Mouse (Mus musculus) liver, adult 2 months (tissue): Measurements from ENCODE around the gene Trpm6. TPM values are rescaled to one million over a fixed set of nuclear protein-coding genes. Genes with fewer than 3 reads are reported as not detected.

Experiments used
- DNase-seq: peaks from one replicate; pipeline ENCODE4 v3.0.0-alpha.2; 2011; ENCODE audit warnings: low read depth, low spot score; ENCODE audit errors: extremely low read depth
- H3K27ac ChIP-seq: fragments of 200-500 bp; replicated peaks from 2 replicates; pipeline ENCODE4 v1.5.1; 2012; ENCODE audit warnings: low read depth, mild to moderate bottlenecking, control low read depth, inconsistent platforms, low read length; ENCODE audit not compliant: insufficient read depth
- H3K27me3 ChIP-seq: fragments of 200-500 bp; 2 replicates; pipeline ENCODE4 v1.6.1; 2012; ENCODE audit warnings: mild to moderate bottlenecking, moderate library complexity, low read length, inconsistent platforms; ENCODE audit not compliant: control insufficient read depth, insufficient read depth
- H3K36me3 ChIP-seq: fragments of 200-500 bp; 2 replicates; pipeline ENCODE4 v1.6.1; 2012; ENCODE audit warnings: low read length, inconsistent platforms; ENCODE audit not compliant: control insufficient read depth, insufficient read depth
- H3K4me1 ChIP-seq: fragments of 200-500 bp; 2 replicates; pipeline ENCODE4 v1.6.1; 2011; ENCODE audit warnings: low read length; ENCODE audit not compliant: control insufficient read depth, insufficient read depth
- H3K4me3 ChIP-seq: fragments of 200-500 bp; 2 replicates; pipeline ENCODE4 v1.5.1; 2011; ENCODE audit warnings: low read depth, mild to moderate bottlenecking, control low read depth, low read length, moderate library complexity; ENCODE audit not compliant: insufficient read depth
- H3K79me2 ChIP-seq: fragments of 200-500 bp; 2 replicates; pipeline ENCODE4 v1.6.1; 2012; ENCODE audit warnings: inconsistent platforms, mild to moderate bottlenecking, low read length, moderate library complexity; ENCODE audit not compliant: control insufficient read depth, insufficient read depth
- H3K9ac ChIP-seq: fragments of 200-500 bp; 2 replicates; pipeline ENCODE4 v1.6.1; 2012; ENCODE audit warnings: low read depth, mild to moderate bottlenecking, control low read depth, inconsistent platforms, low read length
- CTCF ChIP-seq: fragments of 200-500 bp; IDR thresholded peaks from 2 replicates; pipeline ENCODE4 v1.5.1; 2011; ENCODE audit warnings: low read depth, low read length, control low read depth
- POLR2A ChIP-seq: fragments of 200-500 bp; IDR thresholded peaks from 2 replicates; pipeline ENCODE4 v1.6.1; 2011; ENCODE audit warnings: low read length, control low read depth; ENCODE audit not compliant: insufficient read depth; ENCODE audit errors: extremely low read depth
- WGBS: fragments of 180-500 bp; shearing (Covaris S2); methylation state at CpG from one replicate; pipeline ENCODE4 v1.1.7; 2018; 5-methylcytosine and 5-hydroxymethylcytosine counted together
- polyA plus RNA-seq: library from polyadenylated mRNA; depleted of rRNA; stranded (reverse); fragments of >200 nt; gene quantifications from 2 replicates; pipeline ENCODE4 v1.2.3, GENCODE M21; 2012
- total RNA-seq: library from RNA; depleted of rRNA; stranded (reverse); fragments of >200 nt; gene quantifications from 2 replicates; pipeline ENCODE4 v1.2.3, GENCODE M21; 2014

Trpm6 gene
- total and polyA plus RNA-seq, 2 experiments: 0.09 to 0.83 TPM

DNA sequence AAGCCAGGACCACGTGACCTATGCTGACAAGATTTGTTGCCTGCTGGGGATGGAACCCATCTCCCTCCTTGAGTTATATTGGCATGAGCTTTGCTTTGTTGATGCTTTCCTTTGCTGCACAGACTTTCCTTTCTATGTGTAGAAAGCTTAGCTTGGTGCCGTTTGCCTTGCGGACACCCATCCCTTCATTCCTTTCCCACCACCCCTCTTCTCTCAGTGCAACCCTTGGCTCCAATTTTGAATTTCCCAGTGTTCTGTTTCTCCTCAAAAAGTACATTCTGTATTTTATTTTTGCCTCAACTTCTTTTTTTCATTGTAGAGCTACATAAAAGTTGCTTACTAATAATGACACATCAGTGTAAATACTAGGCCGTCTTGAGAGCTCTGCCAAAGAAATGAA is 96.6 kb downstream of the Trpm6 start:
- DNase-seq: no peak
- no peak overlapping the region for H3K27ac ChIP-seq
- H3K9ac ChIP-seq: no peak overlapping the region
- no peaks in the 10 kb centered on the region for H3K79me2 ChIP-seq
- H3K4me1 ChIP-seq: no peaks in the 10 kb centered on the region
- 91% methylated on average over 4 of the region's 4 CpGs for WGBS
- no peak for TF ChIP-seq POLR2A
- no peak for TF ChIP-seq CTCF
- no peaks in the 10 kb centered on the region for H3K36me3 ChIP-seq
- H3K27me3 ChIP-seq: no peaks in the 10 kb centered on the region
- H3K4me3 ChIP-seq: no peak overlapping the region

DNA sequence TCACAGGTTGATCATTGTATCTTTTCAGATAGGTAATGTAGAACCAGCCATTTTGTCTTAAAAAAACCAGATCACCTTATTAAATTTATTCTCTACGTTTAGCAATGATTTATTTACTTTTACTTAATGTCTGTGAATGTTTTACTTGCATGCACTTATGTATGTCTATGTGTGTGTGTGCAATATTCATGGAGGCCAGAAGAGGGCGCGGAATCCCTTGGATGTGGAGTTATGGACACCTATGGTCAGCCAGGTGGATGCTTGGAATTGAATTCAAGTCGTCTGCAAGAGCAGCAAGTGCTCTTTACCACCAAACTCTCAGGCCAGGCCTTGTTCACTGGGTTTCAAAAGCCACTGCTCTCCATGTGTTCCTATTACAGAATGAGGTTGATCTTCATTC is 118.5 kb downstream of the Trpm6 start:
- TF ChIP-seq CTCF (no peak), POLR2A (no peak)
- WGBS: 71% methylated on average over 4 of the region's 4 CpGs
- no peaks in the 10 kb centered on the region for H3K4me1 ChIP-seq

GRCm38 (mm10) chr19:18872792-18873569 is 123.2 kb downstream of the Trpm6 start:
- no peak overlapping the region for H3K9ac ChIP-seq
- H3K27ac ChIP-seq: no peak overlapping the region
- no peaks in the 10 kb centered on the region for H3K36me3 ChIP-seq
- H3K27me3 ChIP-seq: no peaks in the 10 kb centered on the region
- no peak overlapping the region for H3K4me3 ChIP-seq
- H3K79me2 ChIP-seq: no peaks in the 10 kb centered on the region
- 67% methylated on average over 6 of the region's 6 CpGs for whole genome bisulfite sequencing
- no peak for DNase-seq
- H3K4me1 ChIP-seq: no peaks in the 10 kb centered on the region
- TF ChIP-seq POLR2A (no peak), CTCF (no peak)

More for the DNA sequence above, 118.5 kb downstream of the Trpm6 start:
- no peaks in the 10 kb centered on the region for H3K27me3 ChIP-seq
- no peak overlapping the region for H3K27ac ChIP-seq
- no peaks in the 10 kb centered on the region for H3K79me2 ChIP-seq
- no peaks in the 10 kb centered on the region for H3K36me3 ChIP-seq
- no peak for DNase-seq
- H3K4me3 ChIP-seq: no peak overlapping the region
- no peak overlapping the region for H3K9ac ChIP-seq

GRCm38 (mm10) chr19:18873709-18874644 is 124.2 kb downstream of the Trpm6 start:
- TF ChIP-seq CTCF (no peak), POLR2A (no peak)

GRCm38 (mm10) chr19:18879264-18879663 is 129.5 kb downstream of the Trpm6 start:
- H3K36me3 ChIP-seq: no peaks in the 10 kb centered on the region
- H3K9ac ChIP-seq: no peak overlapping the region
- no peaks in the 10 kb centered on the region for H3K4me1 ChIP-seq
- WGBS: 69% methylated on average over 4 of the region's 4 CpGs
- H3K4me3 ChIP-seq: no peak overlapping the region
- H3K27me3 ChIP-seq: no peaks in the 10 kb centered on the region
- H3K27ac ChIP-seq: no peak overlapping the region
- TF ChIP-seq CTCF (no peak), POLR2A (no peak)
- DNase-seq: no peak
- H3K79me2 ChIP-seq: no peaks in the 10 kb centered on the region

More at GRCm38 (mm10) chr19:18873709-18874644, 124.2 kb downstream of the Trpm6 start:
- Histone ChIP-seq H3K36me3 (no peaks in the 10 kb centered on the region), H3K4me1 (no peaks in the 10 kb centered on the region), H3K9ac (no peak overlapping the region), H3K27me3 (no peaks in the 10 kb centered on the region), H3K27ac (no peak overlapping the region), H3K79me2 (no peaks in the 10 kb centered on the region), H3K4me3 (no peak overlapping the region)
- 74% methylated on average over 16 of the region's 16 CpGs for WGBS
- DNase-seq: no peak
